Mouse (Mus musculus) kidney, adult 2 months (tissue): ENCODE measurements at regions not wholly inside any gene's neighbourhood (a gene's known extent, or its start where the extent isn't known, plus 50 kb on each side); places are given as distances from the start of the nearest gene placed in this dataset.

Experiments
- CTCF ChIP-seq: fragments of 200-500 bp; conservative IDR thresholded peaks from 2 replicates; pipeline ENCODE4 v1.5.1; 2011; ENCODE audit warnings: low read depth, mild to moderate bottlenecking, control low read depth, low read length, moderate library complexity, mixed read lengths; ENCODE audit not compliant: insufficient read depth, insufficient read length
- POLR2A ChIP-seq: fragments of 200-500 bp; IDR thresholded peaks from one replicate; pipeline ENCODE4 v1.6.1; 2011; ENCODE audit warnings: low read depth, low read length, control low read depth

GRCm38 (mm10) chr10:68875641-68876040, 152.2 kb downstream of the Tmem26 start:
- no peak for TF ChIP-seq POLR2A
- no peak for TF ChIP-seq CTCF
